Mouse (Mus musculus) CD4-positive, CD25-positive, alpha-beta regulatory T cell (primary cell): Measurements from ENCODE around the gene Syap1. TPM values are rescaled to one million over a fixed set of nuclear protein-coding genes. Genes with fewer than 3 reads are reported as not detected.

Source experiments
- polyA plus RNA-seq: library from polyadenylated mRNA; unstranded; fragments of 100-300 nt; shearing (Covaris generic); gene quantifications from one replicate; pipeline ENCODE4 v1.2.1, GENCODE M21; 2017

Syap1 gene
- 46.7 TPM for polyA plus RNA-seq

DNA sequence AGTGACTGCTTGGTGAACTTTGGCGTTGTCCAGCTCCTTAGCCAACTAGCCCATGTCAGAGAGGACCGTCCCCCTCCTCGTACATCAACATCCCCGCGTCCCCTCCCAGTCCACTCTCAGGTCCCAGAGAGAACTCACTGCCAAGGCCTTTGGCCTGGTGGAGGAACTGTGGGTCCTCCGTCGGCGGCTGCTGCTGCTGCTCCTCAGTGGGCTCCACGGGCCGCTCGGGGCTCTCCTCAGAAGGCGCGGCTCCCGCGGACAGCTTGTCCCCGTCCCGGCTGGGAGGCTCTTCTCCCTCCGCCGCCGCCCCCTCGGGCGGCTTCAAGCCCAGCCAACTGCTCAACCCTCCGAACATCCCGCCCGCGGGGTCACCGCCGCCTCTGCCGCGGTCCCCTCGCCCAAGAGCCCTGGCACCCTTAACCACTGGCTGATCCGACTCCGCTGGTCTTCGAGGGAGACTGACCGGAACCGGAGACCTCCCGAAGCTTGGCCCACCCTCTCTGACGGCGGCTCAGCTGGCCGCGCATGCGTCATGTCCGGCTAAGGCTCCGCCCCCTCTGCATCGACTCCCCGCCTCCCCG, at the start of gene Syap1:
Syap1 (minus strand) TSS at position 517 of the 581 bp plus-strand sequence.

DNA sequence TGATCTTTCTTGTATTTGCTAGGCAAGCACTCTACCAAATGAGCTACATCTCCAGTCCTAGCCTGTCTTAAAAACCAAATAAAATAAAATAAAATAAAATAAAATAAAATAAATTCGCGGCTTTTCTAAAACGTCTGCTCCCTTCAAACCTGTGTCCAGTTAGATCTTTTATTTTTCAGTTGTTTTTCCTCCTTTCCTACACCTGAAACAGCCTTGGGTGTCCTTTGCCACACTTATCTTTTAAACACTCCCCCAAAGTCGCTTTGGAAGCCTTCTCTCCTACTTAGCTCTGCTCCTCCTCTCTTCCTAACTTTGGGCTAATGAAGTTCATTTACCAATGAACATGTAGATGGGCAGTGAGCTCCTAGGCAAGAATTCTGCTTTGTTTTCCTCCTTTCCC, 12.7 kb upstream of the Syap1 start, which contains the start of gene Ctps2:
Ctps2 (plus strand) TSS at position 301 of the 400 bp plus-strand sequence.

GRCm38 (mm10) chrX:162829203-162829708, 59.0 kb downstream of the Syap1 start, which contains the start of gene Txlng:
Gene Txlng, minus strand, starts transcription at chrX:162829454.

Other genes with a start within 250 kb of the Syap1 start
- 0.24 TPM for gene Reps2, start 244.8 kb downstream of the Syap1 start, polyA plus RNA-seq
- gene Rbbp7, start 128.0 kb downstream of the Syap1 start, polyA plus RNA-seq, result 262 TPM
- gene Txlng, start 59.0 kb downstream of the Syap1 start, polyA plus RNA-seq, result 14.6 TPM
- gene Ctps2, start 12.8 kb upstream of the Syap1 start, polyA plus RNA-seq, result 263 TPM
- 1.1 TPM for gene S100g, start 76.2 kb upstream of the Syap1 start, polyA plus RNA-seq